Mouse (Mus musculus): ENCODE results near the gene Slfn8. TPM values are rescaled to one million over a fixed set of nuclear protein-coding genes. Genes with fewer than 3 reads are reported as not detected.

Slfn8 gene
- polyA plus RNA-seq, 1 experiment from 2014 or later = 0.62 TPM

- no peak for ATAC-seq (ENCODE audit: insufficient number of reproducible peaks, insufficient read depth, low FRiP score, low TSS enrichment, low read depth)
- Histone ChIP-seq H3K4me3 (no peak overlapping the region), H3K4me1 (peaks cover under 1% of the 10 kb centered on the region; the same call in 1 of the 2 replicates), H3K27me3 (peaks cover 32% of the 10 kb centered on the region), H3K27ac (no peak overlapping the region), H3K9me3 (no peaks in the 10 kb centered on the region), H3K36me3 (no peaks in the 10 kb centered on the region), H3K4me2 (no peak overlapping the region), H3K9ac (no peak overlapping the region)
- WGBS = 73% methylated on average over 10 of the region's 10 CpGs
Observed at GRCm38 (mm10) chr11:82956925-82957324, 63.7 kb downstream of the Slfn8 start.

- 74% methylated on average over 6 of the region's 6 CpGs for WGBS
- Histone ChIP-seq H3K4me2 (no peak overlapping the region), H3K27me3 (peaks cover 55% of the 10 kb centered on the region)
Observed at GRCm38 (mm10) chr11:82954631-82955030, 66.0 kb downstream of the Slfn8 start.

GRCm38 (mm10) chr11:82952612-82953542, 67.7 kb downstream of the Slfn8 start:
- H3K36me3 ChIP-seq = no peaks in the 10 kb centered on the region

More at GRCm38 (mm10) chr11:82954631-82955030, 66.0 kb downstream of the Slfn8 start:
- H3K27ac ChIP-seq = no peak overlapping the region
- peaks cover 10% of the 10 kb centered on the region for H3K4me1 ChIP-seq
- no peak overlapping the region for H3K9ac ChIP-seq
- no peaks in the 10 kb centered on the region for H3K36me3 ChIP-seq
- ATAC-seq (ENCODE audit: insufficient number of reproducible peaks, insufficient read depth, low FRiP score, low TSS enrichment, low read depth) = no peak
- no peaks in the 10 kb centered on the region for H3K9me3 ChIP-seq
- H3K4me3 ChIP-seq = no peak overlapping the region

More at GRCm38 (mm10) chr11:82952612-82953542, 67.7 kb downstream of the Slfn8 start:
- Histone ChIP-seq H3K4me3 (0 out of 2 replicates have a peak overlapping the region, but pooled peaks have one; percentile 12), H3K9me3 (no peaks in the 10 kb centered on the region), H3K4me1 (peaks cover 10% of the 10 kb centered on the region), H3K27me3 (peaks cover 64% of the 10 kb centered on the region), H3K27ac (no peak overlapping the region), H3K9ac (no peak overlapping the region), H3K4me2 (0 out of 2 replicates have a peak overlapping the region, but pooled peaks have one; percentile 27)
- no peak for ATAC-seq (ENCODE audit: insufficient number of reproducible peaks, insufficient read depth, low FRiP score, low TSS enrichment, low read depth)
- whole genome bisulfite sequencing = 58% methylated on average over 9 of the region's 9 CpGs

Small RNA genes within 50 kb of the gene (microRNA-seq; reads per million reads assigned to microRNA genes)
- gene Gm27598 (not detected), gene Mir7679 (not detected)

Other genes starting within 250 kb of the Slfn8 start
- gene Lig3, start 239.7 kb downstream of the Slfn8 start, polyA plus RNA-seq (2015; fragmentation: Nextera tagmentation; extraction: Ambion mirVana) = 33.9 and 34.7 TPM in 2 replicates
- 10.2 and 11.5 TPM in 2 replicates for gene Rffl, start 149.6 kb downstream of the Slfn8 start, polyA plus RNA-seq (2015; fragmentation: Nextera tagmentation; extraction: Ambion mirVana)
- gene Rad51d, start 130.2 kb downstream of the Slfn8 start, polyA plus RNA-seq (2015; fragmentation: Nextera tagmentation; extraction: Ambion mirVana) = 11.7 and 12.9 TPM in 2 replicates
- 0.15 and 0.32 TPM in 2 replicates for gene Fndc8, start 128.7 kb downstream of the Slfn8 start, polyA plus RNA-seq (2015; fragmentation: Nextera tagmentation; extraction: Ambion mirVana)
- 33.6 and 36.1 TPM in 2 replicates for gene Nle1, start 112.4 kb downstream of the Slfn8 start, polyA plus RNA-seq (2015; fragmentation: Nextera tagmentation; extraction: Ambion mirVana)
- gene Unc45b, start 110.3 kb downstream of the Slfn8 start, polyA plus RNA-seq (2015; fragmentation: Nextera tagmentation; extraction: Ambion mirVana) = 5.7 and 8.6 TPM in 2 replicates
- 0.94 and 1.8 TPM in 2 replicates for gene Slfn5, start 69.5 kb downstream of the Slfn8 start, polyA plus RNA-seq (2015; fragmentation: Nextera tagmentation; extraction: Ambion mirVana)
- 17.4 TPM in 2 replicates for gene Slfn9, start 29.0 kb downstream of the Slfn8 start, polyA plus RNA-seq (2015; fragmentation: Nextera tagmentation; extraction: Ambion mirVana)
- gene Slfn2, start 44.3 kb upstream of the Slfn8 start, polyA plus RNA-seq (2015; fragmentation: Nextera tagmentation; extraction: Ambion mirVana) = 3.3 and 4.8 TPM in 2 replicates
- gene Slfn1, start 96.0 kb upstream of the Slfn8 start, polyA plus RNA-seq (2015; fragmentation: Nextera tagmentation; extraction: Ambion mirVana) = 0.14 TPM in 1 of 2 replicates, not detected in the other
- gene Slfn4, start 154.4 kb upstream of the Slfn8 start, polyA plus RNA-seq (2015; fragmentation: Nextera tagmentation; extraction: Ambion mirVana) = 0.15 and 0.22 TPM in 2 replicates
- gene Slfn3, start 170.5 kb upstream of the Slfn8 start, polyA plus RNA-seq (2015; fragmentation: Nextera tagmentation; extraction: Ambion mirVana) = 1.3 and 2.1 TPM in 2 replicates